Mouse (Mus musculus) kidney, postnatal 0 days (tissue): ENCODE measurements at regions not wholly inside any gene's neighbourhood (a gene's known extent, or its start where the extent isn't known, plus 50 kb on each side); places are given as distances from the start of the nearest gene placed in this dataset.

Experiments used
- ATAC-seq: fragments of 200-750 bp; cut with Nextera tagmentation; replicated peaks from 2 replicates; pipeline ENCODE4 v1.8.0; 2017; ENCODE audit warnings: low read depth, moderate number of reproducible peaks, moderate TSS enrichment, moderate library complexity; ENCODE audit not compliant: low FRiP score
- DNase-seq: peaks from one replicate; pipeline ENCODE4 v3.0.0-alpha.2; 2016; ENCODE audit warnings: low spot score
- H3K27ac ChIP-seq: fragments of 300-500 bp; sonication (generic); 2 replicates; pipeline ENCODE4 v1.5.1; 2014; ENCODE audit warnings: mild to moderate bottlenecking
- H3K27me3 ChIP-seq: fragments of 300-500 bp; sonication (generic); 2 replicates; pipeline ENCODE4 v1.6.1; 2014; ENCODE audit warnings: low read length, mixed read lengths; ENCODE audit not compliant: insufficient read depth
- H3K36me3 ChIP-seq: fragments of 300-500 bp; sonication (generic); 2 replicates; pipeline ENCODE4 v1.6.1; 2014; ENCODE audit warnings: low read length, mixed read lengths; ENCODE audit not compliant: insufficient read depth
- H3K4me1 ChIP-seq: fragments of 300-500 bp; sonication (generic); replicated peaks from 2 replicates; pipeline ENCODE4 v1.6.1; 2014; ENCODE audit warnings: antibody characterized with exemption, low read length, mixed read lengths; ENCODE audit not compliant: insufficient read depth
- H3K4me2 ChIP-seq: fragments of 300-500 bp; sonication (generic); 2 replicates; pipeline ENCODE4 v1.6.1; 2014; ENCODE audit warnings: mild to moderate bottlenecking, low read length, moderate library complexity, mixed read lengths
- H3K4me3 ChIP-seq: fragments of 300-500 bp; sonication (generic); replicated peaks from 2 replicates; pipeline ENCODE4 v1.5.1; 2014; ENCODE audit warnings: low read depth, low read length
- H3K9ac ChIP-seq: fragments of 300-500 bp; sonication (generic); 2 replicates; pipeline ENCODE4 v1.6.1; 2014; ENCODE audit warnings: low read depth, low read length
- H3K9me3 ChIP-seq: fragments of 300-500 bp; sonication (generic); replicated peaks from 2 replicates; pipeline ENCODE4 v1.6.1; 2016; ENCODE audit warnings: low read length, inconsistent platforms, mixed read lengths
- CTCF ChIP-seq: IDR thresholded peaks from 2 replicates; pipeline ENCODE4 v1.5.1; 2016; ENCODE audit warnings: antibody characterized with exemption, low read depth, mild to moderate bottlenecking, moderate library complexity
- WGBS: fragments of 180-500 bp; shearing (Covaris S2); extraction: QIAGEN DNeasy Blood & Tissue Kit; methylation state at CpG from one replicate; pipeline ENCODE4 v1.1.7; 2014; 5-methylcytosine and 5-hydroxymethylcytosine counted together

DNA sequence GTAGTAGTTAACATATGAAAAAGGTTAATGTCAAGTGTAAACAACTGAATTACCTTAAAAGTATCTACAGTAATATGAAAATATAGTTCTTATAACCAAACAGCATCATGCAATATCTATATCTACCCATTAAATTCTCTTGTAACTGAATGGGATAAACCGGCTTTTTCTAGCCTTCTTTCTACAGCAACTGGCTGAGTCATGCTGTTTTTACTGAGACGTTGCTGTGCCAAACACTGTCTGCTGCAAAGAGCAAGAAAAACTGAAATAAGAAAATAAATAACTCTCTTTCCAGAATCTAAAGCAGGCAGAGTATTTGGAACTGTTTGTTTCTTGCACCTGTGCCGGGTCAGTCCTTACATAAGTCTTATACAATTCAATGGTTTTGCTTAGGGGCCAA is 74.0 kb downstream of the Nxf2 start:
- Histone ChIP-seq H3K4me1 (no peaks in the 10 kb centered on the region), H3K9ac (no peak overlapping the region), H3K9me3 (no peaks in the 10 kb centered on the region), H3K27ac (no peak overlapping the region), H3K27me3 (no peaks in the 10 kb centered on the region), H3K4me3 (no peak overlapping the region), H3K4me2 (no peak overlapping the region), H3K36me3 (no peaks in the 10 kb centered on the region)
- WGBS, result 79% methylated on average over 3 of the region's 3 CpGs
- ATAC-seq (no peak), DNase-seq (no peak)
- TF ChIP-seq CTCF, result no peak

DNA sequence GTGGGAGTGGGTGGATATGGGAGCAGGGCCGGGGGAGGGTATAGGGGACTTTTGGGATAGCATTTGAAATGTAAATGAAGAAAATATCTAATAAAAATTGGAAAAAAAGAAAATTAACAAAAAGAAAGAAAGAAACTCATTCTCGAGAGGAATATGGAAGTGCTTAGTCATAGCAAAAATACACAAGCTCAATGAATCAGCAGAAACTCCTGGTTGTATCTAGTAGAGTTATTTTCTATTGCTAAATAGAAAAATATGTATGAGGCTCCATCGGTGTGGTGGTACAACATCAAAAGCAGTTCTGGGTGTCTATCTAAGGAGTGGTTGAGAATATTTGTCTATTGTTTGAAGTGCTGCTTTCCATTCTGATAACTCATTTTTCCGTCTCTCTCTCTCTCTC is 74.9 kb downstream of the Nxf2 start:
- Histone ChIP-seq H3K4me3 (no peak overlapping the region), H3K4me2 (no peak overlapping the region), H3K4me1 (no peaks in the 10 kb centered on the region), H3K9ac (no peak overlapping the region), H3K27ac (no peak overlapping the region), H3K9me3 (no peaks in the 10 kb centered on the region), H3K36me3 (no peaks in the 10 kb centered on the region), H3K27me3 (no peaks in the 10 kb centered on the region)
- TF ChIP-seq CTCF, result no peak
- no peak for DNase-seq
- 95% methylated on average over 4 of the region's 4 CpGs for WGBS
- no peak for ATAC-seq

DNA sequence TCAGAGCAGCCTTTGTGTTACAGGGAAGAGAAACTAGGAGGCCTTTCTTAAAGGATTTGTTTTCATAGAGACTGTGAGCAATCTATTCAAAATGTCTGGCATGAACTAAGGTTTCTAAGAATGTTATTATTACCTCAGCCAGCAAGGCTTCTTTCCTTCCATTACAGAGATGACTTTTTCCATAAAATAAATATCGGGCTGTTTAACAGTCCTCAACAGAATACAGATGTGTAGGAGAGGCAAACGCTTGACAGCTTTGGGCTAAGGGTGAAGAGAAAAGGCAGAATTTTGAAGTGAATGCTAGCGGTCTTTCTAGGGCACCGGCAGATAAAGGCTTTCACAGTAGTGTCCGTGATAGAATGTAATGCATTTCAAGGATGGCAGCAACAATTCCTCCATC is 73.3 kb upstream of the Armcx2 start:
- no peaks in the 10 kb centered on the region for H3K9me3 ChIP-seq
- no peaks in the 10 kb centered on the region for H3K27me3 ChIP-seq
- no peak for ATAC-seq
- TF ChIP-seq CTCF, result no peak
- 64% methylated on average over 5 of the region's 5 CpGs for WGBS
- H3K4me3 ChIP-seq, result no peak overlapping the region
- no peak overlapping the region for H3K27ac ChIP-seq
- no peaks in the 10 kb centered on the region for H3K36me3 ChIP-seq
- DNase-seq, result no peak
- no peak overlapping the region for H3K4me2 ChIP-seq
- no peaks in the 10 kb centered on the region for H3K4me1 ChIP-seq
- no peak overlapping the region for H3K9ac ChIP-seq

DNA sequence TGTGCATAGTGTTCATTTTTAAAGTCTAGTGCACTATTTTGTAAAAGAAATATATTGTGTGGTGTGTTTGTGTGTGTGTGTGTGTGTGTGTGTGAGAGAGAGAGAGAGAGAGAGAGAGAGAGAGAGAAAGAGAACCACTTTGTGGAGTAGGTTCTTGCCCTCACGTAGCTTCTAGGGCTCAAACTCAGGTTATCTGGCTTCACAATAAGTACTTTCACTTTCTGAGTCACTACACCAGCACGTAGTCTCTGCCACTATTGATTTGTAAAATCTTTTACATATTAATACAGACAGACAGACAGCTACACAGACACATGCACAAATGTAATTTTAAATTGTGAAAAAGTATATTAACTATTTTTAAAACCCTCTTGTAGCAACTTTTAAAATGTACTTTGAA is 70.9 kb upstream of the Armcx2 start:
- no peak for ATAC-seq
- 79% methylated on average over 2 of the region's 2 CpGs for WGBS
- Histone ChIP-seq H3K27ac (no peak overlapping the region), H3K27me3 (no peaks in the 10 kb centered on the region), H3K4me1 (no peaks in the 10 kb centered on the region), H3K9me3 (no peaks in the 10 kb centered on the region), H3K4me3 (no peak overlapping the region), H3K36me3 (no peaks in the 10 kb centered on the region), H3K9ac (no peak overlapping the region), H3K4me2 (no peak overlapping the region)
- TF ChIP-seq CTCF, result no peak
- DNase-seq, result no peak

DNA sequence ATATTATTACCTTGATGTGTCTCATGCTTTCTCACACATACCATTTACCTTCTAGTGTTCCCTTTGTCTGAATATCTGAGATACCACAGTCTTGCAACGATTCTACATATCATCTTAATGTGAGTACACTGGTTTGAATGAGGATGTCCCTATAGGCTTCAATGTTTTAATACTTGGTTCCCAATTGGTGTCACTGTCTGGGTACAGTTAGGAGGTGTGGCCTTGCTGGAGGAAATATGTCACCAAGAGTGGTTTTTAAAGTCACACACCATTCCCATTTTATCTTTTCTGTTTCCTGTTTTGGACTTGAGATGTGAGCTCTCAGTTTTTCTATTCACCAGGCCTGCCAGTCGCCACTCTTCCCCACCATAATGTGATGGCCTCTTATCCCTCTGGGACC is 69.8 kb upstream of the Armcx2 start:
- WGBS, result 74% methylated on average over 2 of the region's 2 CpGs
- TF ChIP-seq CTCF, result no peak
- H3K9ac ChIP-seq, result no peak overlapping the region
- no peak for DNase-seq
- no peaks in the 10 kb centered on the region for H3K27me3 ChIP-seq
- no peak overlapping the region for H3K4me2 ChIP-seq
- no peaks in the 10 kb centered on the region for H3K36me3 ChIP-seq
- H3K4me3 ChIP-seq, result no peak overlapping the region
- no peaks in the 10 kb centered on the region for H3K4me1 ChIP-seq
- H3K9me3 ChIP-seq, result no peaks in the 10 kb centered on the region
- H3K27ac ChIP-seq, result no peak overlapping the region
- ATAC-seq, result no peak

DNA sequence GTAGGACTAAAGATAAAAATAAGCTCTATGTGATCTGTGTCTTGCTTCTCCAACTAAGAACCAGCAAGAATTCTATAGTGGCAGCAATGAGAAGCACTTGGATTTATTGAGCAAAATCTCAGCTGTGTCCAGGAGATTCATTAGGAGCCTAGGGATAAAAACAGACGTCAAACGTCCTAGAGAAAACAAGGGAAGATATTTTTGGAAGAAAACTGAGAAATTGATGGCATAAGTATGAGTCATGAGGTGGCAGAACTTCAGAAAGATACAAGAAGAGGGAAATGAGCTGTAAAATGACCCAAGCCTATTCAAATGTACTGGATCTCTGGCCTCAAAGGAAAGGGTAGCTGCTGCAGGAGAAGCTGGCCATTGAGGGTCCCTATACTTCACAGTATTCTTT is 65.7 kb upstream of the Armcx2 start:
- no peaks in the 10 kb centered on the region for H3K27me3 ChIP-seq
- H3K36me3 ChIP-seq, result no peaks in the 10 kb centered on the region
- H3K4me2 ChIP-seq, result no peak overlapping the region
- DNase-seq (no peak), ATAC-seq (no peak)
- H3K27ac ChIP-seq, result no peak overlapping the region
- no peaks in the 10 kb centered on the region for H3K9me3 ChIP-seq
- no peaks in the 10 kb centered on the region for H3K4me1 ChIP-seq
- H3K4me3 ChIP-seq, result no peak overlapping the region
- H3K9ac ChIP-seq, result no peak overlapping the region
- WGBS, result 40% methylated on average over 2 of the region's 2 CpGs
- TF ChIP-seq CTCF, result no peak

DNA sequence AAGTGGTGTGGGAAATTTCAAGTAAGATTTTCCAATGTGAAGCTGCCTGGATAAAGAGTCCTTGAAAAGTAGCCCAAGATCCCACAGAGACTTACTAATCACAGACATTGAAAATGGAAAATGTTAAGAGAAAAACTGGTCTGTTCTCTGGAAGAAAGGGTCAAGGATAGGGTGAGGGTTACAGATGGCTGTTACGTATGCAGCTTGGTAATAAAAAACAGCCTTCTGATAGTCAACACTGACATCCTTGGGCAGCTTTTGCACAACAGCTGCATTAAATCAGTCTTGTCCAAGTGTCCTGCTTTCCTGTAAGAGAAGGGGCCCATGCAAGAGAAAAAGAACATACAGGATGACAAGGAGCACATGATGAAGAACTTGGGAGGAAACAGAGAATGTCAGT is 64.6 kb upstream of the Armcx2 start:
- peak; percentile 1 for DNase-seq
- Histone ChIP-seq H3K27ac (no peak overlapping the region), H3K9me3 (no peaks in the 10 kb centered on the region), H3K36me3 (no peaks in the 10 kb centered on the region), H3K4me2 (no peak overlapping the region), H3K4me1 (no peaks in the 10 kb centered on the region), H3K27me3 (no peaks in the 10 kb centered on the region), H3K4me3 (no peak overlapping the region), H3K9ac (no peak overlapping the region)
- no peak for TF ChIP-seq CTCF
- 62% methylated on average over 1 of the region's 1 CpGs for WGBS
- no peak for ATAC-seq
